8 mouse cellular contexts compared by ENCODE assay signal in genomic region chr10:80070837-80071515, GRCm38 (mm10). TPM values are rescaled to one million over a fixed set of nuclear protein-coding genes. Genes with fewer than 3 reads are reported as not detected.
DNase-seq lines count a peak whose midpoint lies in the region; ATAC-seq and TF ChIP-seq lines count a peak whose summit lies in the region.

No protein-coding gene starts in this region.

- no peak for TF ChIP-seq CTCF in C2C12 (IDR thresholded peaks at IDR 0.05; ENCODE audit: control insufficient read depth, insufficient read depth, insufficient read length)
- no peak for TF ChIP-seq CTCF in layer of hippocampus, adult 2 months (conservative IDR thresholded peaks at IDR 0.05)
- TF ChIP-seq CTCF in lung, adult 2 months (IDR thresholded peaks at IDR 0.05; ENCODE audit: insufficient read depth, low read length): no peak
- TF ChIP-seq CTCF in olfactory bulb, adult 2 months (IDR thresholded peaks at IDR 0.05; ENCODE audit: insufficient read depth, low read depth, low read length): no peak

- H3K4me1 ChIP-seq in forebrain, embryonic 12.5 days: peaks cover 12% of the 10 kb centered on the region; the same call in 1 of the 2 replicates
- peaks cover 45% of the 10 kb centered on the region for H3K4me1 ChIP-seq in lung, adult 2 months (ENCODE audit: control insufficient read depth, insufficient read depth, low read length)
- peaks cover 22% of the 10 kb centered on the region for H3K4me1 ChIP-seq in olfactory bulb, adult 2 months (ENCODE audit: control insufficient read depth, insufficient read depth, low read length)

- H3K79me3 ChIP-seq in C2C12 (ENCODE audit: low read depth): peaks cover 7% of the 10 kb centered on the region

- H3K27ac ChIP-seq in forebrain, embryonic 12.5 days: 0 out of 2 replicates have a peak overlapping the region, but pooled peaks have one; percentile 31
- H3K27ac ChIP-seq in layer of hippocampus, adult 2 months: peak overlapping the region; percentile 77
- peak overlapping the region; percentile 39 for H3K27ac ChIP-seq in olfactory bulb, adult 2 months (ENCODE audit: insufficient read depth, low read depth, low read length)

- 71% methylated on average over 9 of the region's 9 CpGs for WGBS in forebrain, embryonic 12.5 days
- 28% methylated on average over 9 of the region's 9 CpGs for WGBS in lung, adult 2 months
- 51% methylated on average over 9 of the region's 9 CpGs for WGBS in olfactory bulb, adult 2 months

- intact Hi-C loops in heart, postnatal 14 days (cut with DNase I): loop anchor here (5.0 kb wide), 1 partner anchor 41 kb away; no protein-coding TSS in a partner anchor

- no peak overlapping the region for H3K4me2 ChIP-seq in forebrain, embryonic 12.5 days

- no peaks in the 10 kb centered on the region for H3K27me3 ChIP-seq in C2C12 (ENCODE audit: control insufficient read depth, insufficient read depth, insufficient read length)
- H3K27me3 ChIP-seq in forebrain, embryonic 12.5 days: no peaks in the 10 kb centered on the region

- no peak overlapping the region for H3K9ac ChIP-seq in forebrain, embryonic 12.5 days

- DNase-seq in c-Kit-negative CD71-positive TER-119-positive erythroid progenitor cells, embryonic 14.5 days (ENCODE audit: low read depth, low spot score): peak; percentile 79
- DNase-seq in heart, postnatal 14 days: peak; percentile 87 to 89
- DNase-seq in layer of hippocampus, adult 2 months (ENCODE audit: low spot score in 2 of 2): peak; percentile 48 to 61
- DNase-seq in lung, adult 2 months: peak; percentile 75
- peak; percentile 66 to 89 for DNase-seq in urinary bladder, postnatal 36 days (ENCODE audit: low spot score in 2 of 2)

- H3K36me3 ChIP-seq in C2C12 (ENCODE audit: control insufficient read depth, insufficient read depth): peaks cover 35% of the 10 kb centered on the region
- H3K36me3 ChIP-seq in forebrain, embryonic 12.5 days (replicated peaks): peaks cover 10% of the 10 kb centered on the region

- no peak for ATAC-seq in forebrain, embryonic 12.5 days (ENCODE audit: low FRiP score)

- no peaks in the 10 kb centered on the region for H3K9me3 ChIP-seq in forebrain, embryonic 12.5 days

- H3K4me3 ChIP-seq in C2C12 (ENCODE audit: insufficient read depth, poor library complexity, severe bottlenecking): no peak overlapping the region
- H3K4me3 ChIP-seq in forebrain, embryonic 12.5 days (replicated peaks): no peak overlapping the region
- H3K4me3 ChIP-seq in layer of hippocampus, adult 2 months: no peak overlapping the region
- no peak overlapping the region for H3K4me3 ChIP-seq in lung, adult 2 months (replicated peaks; ENCODE audit: extremely low read depth, low read depth, low read length)
- no peak overlapping the region for H3K4me3 ChIP-seq in olfactory bulb, adult 2 months (ENCODE audit: insufficient read depth, low read depth, low read length)

- peak overlapping the region; percentile 8 for H3ac ChIP-seq in C2C12 (ENCODE audit: control insufficient read depth, insufficient read length, low read depth)

- no peak; the same call in 1 of the 2 replicates for TF ChIP-seq POLR2A in lung, adult 2 months (IDR thresholded peaks at IDR 0.05; ENCODE audit: borderline replicate concordance, extremely low read depth, low read depth, low read length)
- TF ChIP-seq POLR2A in olfactory bulb, adult 2 months (IDR thresholded peaks at IDR 0.05; ENCODE audit: insufficient read depth, low read depth, low read length): no peak

- peaks cover 31% of the 10 kb centered on the region for H3K79me2 ChIP-seq in C2C12 (ENCODE audit: control insufficient read depth, insufficient read depth)

TF ChIP-seq in C2C12, 6 proteins besides CTCF, POLR2A, EP300 and RAD21:
- peak; percentile 91 for TF ChIP-seq MYOD1 (IDR thresholded peaks at IDR 0.05; ENCODE audit: control insufficient read depth, insufficient read length, low read depth)
- peak; percentile 14 for TF ChIP-seq FOSL1 (IDR thresholded peaks at IDR 0.05; ENCODE audit: insufficient read depth, low read length, poor library complexity, severe bottlenecking)
- no peak for TF ChIP-seq MAX (IDR thresholded peaks at IDR 0.05)
- TF ChIP-seq CEBPB (IDR thresholded peaks at IDR 0.05; ENCODE audit: low read depth): peak; percentile 45
- peak; percentile 77 for TF ChIP-seq USF1 (IDR thresholded peaks at IDR 0.05; ENCODE audit: low read depth)

RNA-seq across cellular contexts. Expression of gene Gpx4, which starts 24.0 kb away (rescaled TPM):
- polyA plus RNA-seq in C2C12 (2012; fragmentation: generic; extraction: Trizol): 964 TPM
- polyA plus RNA-seq in forebrain, embryonic 12.5 days (2016; fragmentation: Nextera tagmentation; extraction: Ambion mirVana): 434 and 458 TPM in 2 replicates
- total RNA-seq in heart, postnatal 14 days (2021): 100 to 1,000 TPM; 636 to 681 TPM
- 100 to 1,000 TPM; 440 to 464 TPM for total RNA-seq in layer of hippocampus, adult 2 months (2021)
- 581 and 623 TPM in 2 replicates for polyA plus RNA-seq in lung, adult 2 months (2012; rRNA removed)
- not detected in 2 replicates for polyA plus RNA-seq in olfactory bulb, adult 2 months (2012; ENCODE audit: insufficient read depth, insufficient read length, low replicate concordance, missing spikeins)

RNA-seq across cellular contexts. Expression of gene Polr2e, which starts 31.4 kb away (rescaled TPM):
- polyA plus RNA-seq in C2C12 (2012; fragmentation: generic; extraction: Trizol): 269 TPM
- polyA plus RNA-seq in forebrain, embryonic 12.5 days (2016; fragmentation: Nextera tagmentation; extraction: Ambion mirVana): 183 and 184 TPM in 2 replicates
- total RNA-seq in heart, postnatal 14 days (2021): 10 to 100 TPM; 68.6 to 73.5 TPM
- total RNA-seq in layer of hippocampus, adult 2 months (2021): 10 to 100 TPM; 77.8 to 79.1 TPM
- 199 and 208 TPM in 2 replicates for polyA plus RNA-seq in lung, adult 2 months (2012; rRNA removed)
- not detected in 2 replicates for polyA plus RNA-seq in olfactory bulb, adult 2 months (2012; ENCODE audit: insufficient read depth, insufficient read length, low replicate concordance, missing spikeins)

RNA-seq across cellular contexts. Expression of gene Sbno2, which starts 34.4 kb away (rescaled TPM):
- polyA plus RNA-seq in C2C12 (2012; fragmentation: generic; extraction: Trizol): 29.4 TPM
- 14.8 and 16.4 TPM in 2 replicates for polyA plus RNA-seq in forebrain, embryonic 12.5 days (2016; fragmentation: Nextera tagmentation; extraction: Ambion mirVana)
- 10 to 100 TPM; 13.5 to 14.0 TPM for total RNA-seq in heart, postnatal 14 days (2021)
- total RNA-seq in layer of hippocampus, adult 2 months (2021): 10 to 100 TPM; 22.4 to 23.4 TPM
- polyA plus RNA-seq in lung, adult 2 months (2012; rRNA removed): 83.7 and 85.8 TPM in 2 replicates
- polyA plus RNA-seq in olfactory bulb, adult 2 months (2012; ENCODE audit: insufficient read depth, insufficient read length, low replicate concordance, missing spikeins): not detected in 2 replicates

RNA-seq across cellular contexts. Expression of gene Stk11, which starts 44.6 kb away (rescaled TPM):
- 106 TPM for polyA plus RNA-seq in C2C12 (2012; fragmentation: generic; extraction: Trizol)
- 20.8 and 23.2 TPM in 2 replicates for polyA plus RNA-seq in forebrain, embryonic 12.5 days (2016; fragmentation: Nextera tagmentation; extraction: Ambion mirVana)
- total RNA-seq in heart, postnatal 14 days (2021): 100 to 1,000 TPM; 105 to 118 TPM
- 10 to 100 TPM; 96.8 to 97.7 TPM for total RNA-seq in layer of hippocampus, adult 2 months (2021)
- 161 and 168 TPM in 2 replicates for polyA plus RNA-seq in lung, adult 2 months (2012; rRNA removed)
- polyA plus RNA-seq in olfactory bulb, adult 2 months (2012; ENCODE audit: insufficient read depth, insufficient read length, low replicate concordance, missing spikeins): not detected in 2 replicates

RNA-seq across cellular contexts. Expression of gene Arhgap45, which starts 54.5 kb away (rescaled TPM):
- polyA plus RNA-seq in C2C12 (2012; fragmentation: generic; extraction: Trizol): 1.6 TPM
- 3.4 and 3.6 TPM in 2 replicates for polyA plus RNA-seq in forebrain, embryonic 12.5 days (2016; fragmentation: Nextera tagmentation; extraction: Ambion mirVana)
- total RNA-seq in heart, postnatal 14 days (2021): 10 to 100 TPM in 1 of 2 experiments, 1 to 10 TPM in 1; 4.9 to 11.3 TPM
- 1 to 10 TPM; 3.7 to 4.4 TPM for total RNA-seq in layer of hippocampus, adult 2 months (2021)
- 102 and 103 TPM in 2 replicates for polyA plus RNA-seq in lung, adult 2 months (2012; rRNA removed)
- 193 and 203 TPM in 2 replicates for polyA plus RNA-seq in olfactory bulb, adult 2 months (2012; ENCODE audit: insufficient read depth, insufficient read length, low replicate concordance, missing spikeins)

Comparison
In these comparisons a context has a peak if more than half of its experiments do, and no peak if none do; other contexts are left out.
1. RNA of gene Gpx4, which starts 24.0 kb away (polyA plus RNA-seq): 964 TPM in C2C12 (single experiment), 581 to 623 TPM in lung, adult 2 months and 434 to 458 TPM in forebrain, embryonic 12.5 days; not detected in olfactory bulb, adult 2 months; every median in the first group is over 100 times any median in the second.
2. RNA of gene Polr2e, which starts 31.4 kb away (polyA plus RNA-seq): 269 TPM in C2C12 (single experiment), 199 to 208 TPM in lung, adult 2 months and 183 to 184 TPM in forebrain, embryonic 12.5 days; not detected in olfactory bulb, adult 2 months; every median in the first group is over 100 times any median in the second.
3. Peak in every context shown above with its lines, with median percentiles within 50 percentile points of each other: DNase-seq and H3K27ac ChIP-seq.